Mouse (Mus musculus): ENCODE results near the gene Dtd1. TPM values are rescaled to one million over a fixed set of nuclear protein-coding genes. Genes with fewer than 3 reads are reported as not detected.

Dtd1 gene
- polyA plus RNA-seq, 1 experiment from 2014 or later = 38.3 TPM

DNA sequence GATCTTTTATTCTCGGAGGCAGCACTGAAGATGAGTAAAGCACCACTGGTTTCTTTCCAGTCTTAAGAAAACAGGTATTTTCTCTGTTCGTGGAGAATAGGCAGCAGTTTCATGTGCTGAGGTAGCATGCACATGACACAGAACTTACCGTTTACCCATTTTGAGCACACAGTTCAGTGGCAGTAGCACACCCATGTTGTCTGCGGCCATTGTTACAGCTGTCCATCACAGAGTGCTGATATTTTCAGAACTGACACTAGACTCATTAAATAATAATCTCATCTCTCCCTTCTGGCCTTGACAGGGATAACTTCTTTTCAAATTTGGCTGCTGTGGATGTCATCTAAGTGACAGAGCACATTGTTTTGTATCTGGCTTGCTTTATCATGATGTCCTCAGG lies 47.5 kb downstream of the Dtd1 start:
- Histone ChIP-seq H3K4me1 (0 out of 2 replicates have a peak, but pooled peaks cover 3% of the 10 kb centered on the region), H3K27ac (replicated peaks) (no peak overlapping the region), H3K4me3 (no peak overlapping the region), H3K27me3 (ENCODE audit: low read depth, poor library complexity, severe bottlenecking) (no peaks in the 10 kb centered on the region), H3K36me3 (no peaks in the 10 kb centered on the region), H3K9me3 (replicated peaks) (no peaks in the 10 kb centered on the region)
- DNase-seq (ENCODE audit: low spot score) = no peak
- 90% methylated on average over 4 of the region's 4 CpGs for WGBS

DNA sequence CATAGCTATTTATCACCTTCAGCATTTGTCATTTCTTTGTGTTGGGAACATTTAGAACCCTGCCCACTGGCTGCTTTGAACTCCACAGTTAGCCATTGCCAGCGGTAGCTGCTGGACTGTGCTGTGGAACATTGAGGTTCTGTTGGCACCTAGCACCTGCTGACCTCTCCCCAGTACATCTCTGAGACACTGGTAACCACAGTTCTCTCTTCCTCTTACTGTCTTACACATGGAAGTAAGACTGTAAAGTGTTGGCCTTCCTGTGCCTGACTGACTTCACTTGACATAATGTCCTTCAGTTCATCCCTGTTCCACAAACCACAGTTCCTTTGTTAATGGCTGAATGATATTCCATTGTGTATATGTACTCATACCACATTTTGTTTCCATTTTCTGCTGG lies 50.3 kb downstream of the Dtd1 start:
- Histone ChIP-seq H3K9me3 (replicated peaks) (no peaks in the 10 kb centered on the region), H3K36me3 (no peaks in the 10 kb centered on the region), H3K27me3 (ENCODE audit: low read depth, poor library complexity, severe bottlenecking) (no peaks in the 10 kb centered on the region), H3K4me3 (no peak overlapping the region), H3K27ac (replicated peaks) (no peak overlapping the region), H3K4me1 (0 out of 2 replicates have a peak, but pooled peaks cover 3% of the 10 kb centered on the region)
- no peak for DNase-seq (ENCODE audit: low spot score)
- 89% methylated on average over 1 of the region's 1 CpGs for WGBS

DNA sequence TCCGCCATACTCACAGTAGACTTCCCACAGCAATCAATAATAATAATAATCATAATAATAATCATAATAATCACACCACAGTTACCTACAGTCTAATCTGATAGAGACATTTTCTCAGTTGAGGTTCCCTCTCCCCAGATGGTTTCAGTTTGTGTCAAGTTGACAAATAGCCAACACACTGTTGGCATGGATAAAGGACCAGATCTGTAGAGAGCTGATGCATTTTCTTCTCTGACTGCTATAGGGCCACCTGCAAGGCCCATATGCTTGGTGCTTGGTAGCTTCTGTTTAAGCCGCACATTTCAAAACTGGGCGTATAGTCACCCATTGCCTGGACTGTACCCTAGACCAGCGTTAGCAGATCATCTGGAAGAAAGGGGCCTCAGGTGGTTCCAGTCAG lies 53.1 kb downstream of the Dtd1 start:
- no peak overlapping the region for H3K4me3 ChIP-seq
- no peak for DNase-seq (ENCODE audit: low spot score)
- WGBS = 96% methylated on average over 4 of the region's 4 CpGs
- H3K4me1 ChIP-seq = no peaks in the 10 kb centered on the region
- H3K36me3 ChIP-seq = no peaks in the 10 kb centered on the region
- H3K27me3 ChIP-seq (ENCODE audit: low read depth, poor library complexity, severe bottlenecking) = no peaks in the 10 kb centered on the region
- no peaks in the 10 kb centered on the region for H3K9me3 ChIP-seq (replicated peaks)
- H3K27ac ChIP-seq (replicated peaks) = no peak overlapping the region

DNA sequence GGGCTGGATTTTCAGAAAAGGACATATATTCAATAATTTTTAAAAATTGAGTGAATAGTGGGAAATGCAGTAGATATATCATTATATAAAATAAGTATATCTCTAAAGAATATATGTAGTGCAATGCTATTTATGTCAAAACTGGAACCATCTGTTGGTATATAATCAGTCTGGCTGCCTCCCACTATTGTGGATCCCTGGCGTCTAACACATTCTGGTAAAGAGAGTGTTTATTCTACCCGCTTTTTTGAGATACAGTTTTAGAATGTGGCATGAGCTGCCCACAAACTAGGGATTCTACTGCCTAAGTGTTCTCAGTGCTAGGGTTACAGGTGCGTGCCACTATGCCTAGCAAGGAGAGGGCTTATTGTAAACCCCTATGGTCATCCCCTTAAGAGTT lies 55.6 kb downstream of the Dtd1 start:
- Histone ChIP-seq H3K27ac (replicated peaks) (no peak overlapping the region), H3K9me3 (replicated peaks) (no peaks in the 10 kb centered on the region), H3K27me3 (ENCODE audit: low read depth, poor library complexity, severe bottlenecking) (no peaks in the 10 kb centered on the region), H3K36me3 (no peaks in the 10 kb centered on the region), H3K4me3 (no peak overlapping the region), H3K4me1 (no peaks in the 10 kb centered on the region)
- no peak for DNase-seq (ENCODE audit: low spot score)
- 93% methylated on average over 3 of the region's 3 CpGs for WGBS

DNA sequence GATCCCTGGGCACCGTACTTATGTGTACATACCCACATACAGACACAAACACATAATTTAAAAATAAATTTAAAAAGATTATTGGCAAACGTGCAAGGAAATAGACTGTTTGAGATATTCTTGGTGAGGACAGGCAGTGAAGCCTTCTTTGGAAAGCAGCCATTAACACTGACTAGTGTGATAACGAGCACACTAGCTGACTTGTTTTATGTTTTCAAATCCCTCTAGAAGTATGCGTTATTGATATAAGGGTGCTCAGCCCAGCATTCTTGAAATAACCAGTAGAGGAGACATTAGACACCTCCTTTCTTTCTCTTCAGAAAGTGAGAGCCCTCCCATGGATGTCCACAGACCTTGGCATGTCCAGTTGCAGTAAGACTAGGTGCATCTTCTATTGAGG lies 68.8 kb downstream of the Dtd1 start:
- 95% methylated on average over 4 of the region's 4 CpGs for WGBS
- Histone ChIP-seq H3K4me1 (no peaks in the 10 kb centered on the region), H3K9me3 (replicated peaks) (no peaks in the 10 kb centered on the region), H3K36me3 (no peaks in the 10 kb centered on the region), H3K27ac (replicated peaks) (no peak overlapping the region), H3K27me3 (ENCODE audit: low read depth, poor library complexity, severe bottlenecking) (no peaks in the 10 kb centered on the region), H3K4me3 (no peak overlapping the region)
- no peak for DNase-seq (ENCODE audit: low spot score)

GRCm38 (mm10) chr2:144670289-144670930 lies 70.7 kb downstream of the Dtd1 start:
- Histone ChIP-seq H3K4me3 (no peak overlapping the region), H3K27ac (replicated peaks) (no peak overlapping the region), H3K36me3 (no peaks in the 10 kb centered on the region), H3K9me3 (replicated peaks) (no peaks in the 10 kb centered on the region), H3K27me3 (ENCODE audit: low read depth, poor library complexity, severe bottlenecking) (no peaks in the 10 kb centered on the region), H3K4me1 (no peaks in the 10 kb centered on the region)
- DNase-seq (ENCODE audit: low spot score) = no peak
- 90% methylated on average over 5 of the region's 5 CpGs for WGBS

DNA sequence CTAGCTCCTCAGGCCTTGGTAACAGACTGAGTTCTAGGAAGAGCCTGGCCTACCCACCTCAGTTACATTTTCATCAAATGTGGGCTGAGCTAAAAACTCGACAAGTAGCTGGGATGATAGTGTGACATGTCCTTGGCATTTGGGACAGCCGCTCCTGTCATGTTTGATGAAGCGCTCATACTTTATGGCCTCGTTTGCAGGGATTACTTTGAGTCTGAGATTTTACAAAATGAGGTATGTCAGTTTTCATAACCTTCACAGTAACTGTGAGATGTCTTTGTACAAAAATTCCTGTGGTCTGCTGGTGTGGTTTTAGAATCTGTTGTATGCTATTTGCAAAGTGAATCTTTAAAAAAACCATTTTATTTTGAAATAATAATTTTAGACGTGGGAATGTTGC lies 72.7 kb downstream of the Dtd1 start:
- Histone ChIP-seq H3K27me3 (ENCODE audit: low read depth, poor library complexity, severe bottlenecking) (no peaks in the 10 kb centered on the region), H3K4me1 (peaks cover 9% of the 10 kb centered on the region), H3K27ac (replicated peaks) (no peak overlapping the region), H3K36me3 (no peaks in the 10 kb centered on the region), H3K4me3 (no peak overlapping the region), H3K9me3 (replicated peaks) (no peaks in the 10 kb centered on the region)
- no peak for DNase-seq (ENCODE audit: low spot score)
- 91% methylated on average over 5 of the region's 5 CpGs for WGBS

- H3K36me3 ChIP-seq = no peaks in the 10 kb centered on the region
Observed at GRCm38 (mm10) chr2:144676546-144677228, 77.0 kb downstream of the Dtd1 start.

GRCm38 (mm10) chr2:144677229-144677571 lies 77.5 kb downstream of the Dtd1 start:
- DNase-seq (ENCODE audit: low spot score) = no peak
- H3K27me3 ChIP-seq (ENCODE audit: low read depth, poor library complexity, severe bottlenecking) = no peaks in the 10 kb centered on the region
- H3K9me3 ChIP-seq (replicated peaks) = no peaks in the 10 kb centered on the region
- no peak overlapping the region for H3K4me3 ChIP-seq
- no peaks in the 10 kb centered on the region for H3K36me3 ChIP-seq
- WGBS = 81% methylated on average over 2 of the region's 2 CpGs
- peaks cover 11% of the 10 kb centered on the region for H3K4me1 ChIP-seq
- peak overlapping the region; percentile 43; the same call in 1 of the 2 replicates for H3K27ac ChIP-seq (replicated peaks)

More at GRCm38 (mm10) chr2:144676546-144677228, 77.0 kb downstream of the Dtd1 start:
- H3K4me1 ChIP-seq = peaks cover 11% of the 10 kb centered on the region
- no peaks in the 10 kb centered on the region for H3K27me3 ChIP-seq (ENCODE audit: low read depth, poor library complexity, severe bottlenecking)
- DNase-seq (ENCODE audit: low spot score) = no peak
- H3K4me3 ChIP-seq = no peak overlapping the region
- 85% methylated on average over 13 of the region's 13 CpGs for WGBS
- H3K9me3 ChIP-seq (replicated peaks) = no peaks in the 10 kb centered on the region
- H3K27ac ChIP-seq (replicated peaks) = peak overlapping the region; percentile 43; the same call in 1 of the 2 replicates

DNA sequence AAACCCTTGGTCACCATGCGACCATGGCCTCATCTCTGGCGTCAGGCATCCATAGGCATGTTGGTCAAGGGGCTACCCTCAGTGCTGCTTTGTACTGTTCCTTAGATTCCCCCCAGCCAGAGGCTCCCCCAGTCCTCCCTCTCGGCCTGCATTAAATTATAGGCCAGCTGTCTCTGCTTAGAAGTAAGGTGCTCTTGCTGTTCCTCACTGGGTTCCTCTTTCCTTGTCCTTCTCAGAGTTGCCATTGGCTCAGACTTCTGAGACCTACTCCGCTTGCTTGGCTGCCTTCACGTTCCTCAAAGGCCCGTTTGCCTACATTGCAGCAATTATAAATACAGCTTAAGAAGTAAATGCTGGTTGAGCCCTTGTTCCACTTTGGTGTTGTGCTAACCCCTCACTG lies 79.1 kb downstream of the Dtd1 start:
- Histone ChIP-seq H3K9me3 (replicated peaks) (no peaks in the 10 kb centered on the region), H3K36me3 (no peaks in the 10 kb centered on the region), H3K27me3 (ENCODE audit: low read depth, poor library complexity, severe bottlenecking) (no peaks in the 10 kb centered on the region), H3K4me3 (no peak overlapping the region), H3K27ac (replicated peaks) (no peak overlapping the region), H3K4me1 (peaks cover 11% of the 10 kb centered on the region)
- DNase-seq (ENCODE audit: low spot score) = no peak
- 80% methylated on average over 6 of the region's 6 CpGs for WGBS

GRCm38 (mm10) chr2:144679394-144679793 lies 79.7 kb downstream of the Dtd1 start:
- Histone ChIP-seq H3K36me3 (no peaks in the 10 kb centered on the region), H3K27ac (replicated peaks) (no peak overlapping the region), H3K4me3 (no peak overlapping the region), H3K27me3 (ENCODE audit: low read depth, poor library complexity, severe bottlenecking) (no peaks in the 10 kb centered on the region), H3K9me3 (replicated peaks) (no peaks in the 10 kb centered on the region), H3K4me1 (peaks cover 11% of the 10 kb centered on the region)
- 92% methylated on average over 3 of the region's 3 CpGs for WGBS
- no peak for DNase-seq (ENCODE audit: low spot score)

DNA sequence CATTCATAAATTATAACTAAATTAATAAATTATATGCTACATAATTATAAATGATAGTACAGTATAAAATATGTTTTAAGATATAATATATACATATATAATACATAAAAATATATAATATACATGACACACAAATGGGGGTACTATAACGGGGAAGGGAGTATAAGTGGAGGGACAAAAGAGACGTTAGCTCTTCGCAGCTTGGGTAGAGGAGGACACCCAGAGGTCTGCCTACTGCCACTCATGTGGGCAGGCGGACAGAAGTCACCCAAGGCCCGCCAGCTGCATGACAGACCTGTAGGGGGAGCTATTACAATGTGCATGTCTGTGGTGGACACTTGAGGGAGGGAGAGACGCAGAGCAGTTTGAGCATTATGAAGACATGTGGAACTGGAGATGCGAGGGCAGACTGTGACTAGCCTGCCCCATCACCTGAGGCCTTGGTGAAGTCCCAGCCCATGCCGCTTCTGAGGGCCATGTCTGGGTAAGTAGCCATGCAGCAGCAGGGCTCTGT lies 92.6 kb downstream of the Dtd1 start:
- H3K4me3 ChIP-seq = no peak overlapping the region
- 77% methylated on average over 8 of the region's 8 CpGs for WGBS
- no peak for DNase-seq (ENCODE audit: low spot score)
- no peaks in the 10 kb centered on the region for H3K36me3 ChIP-seq
- H3K4me1 ChIP-seq = no peaks in the 10 kb centered on the region
- no peaks in the 10 kb centered on the region for H3K9me3 ChIP-seq (replicated peaks)
- H3K27me3 ChIP-seq (ENCODE audit: low read depth, poor library complexity, severe bottlenecking) = no peaks in the 10 kb centered on the region
- H3K27ac ChIP-seq (replicated peaks) = no peak overlapping the region

- Histone ChIP-seq H3K27ac (replicated peaks) (no peak overlapping the region), H3K27me3 (ENCODE audit: low read depth, poor library complexity, severe bottlenecking) (no peaks in the 10 kb centered on the region), H3K9me3 (replicated peaks) (no peaks in the 10 kb centered on the region), H3K4me1 (no peaks in the 10 kb centered on the region), H3K36me3 (no peaks in the 10 kb centered on the region), H3K4me3 (no peak overlapping the region)
- WGBS = 84% methylated on average over 2 of the region's 2 CpGs
- no peak for DNase-seq (ENCODE audit: low spot score)
Observed at GRCm38 (mm10) chr2:144692777-144693176, 93.1 kb downstream of the Dtd1 start.

Data from midbrain, embryonic 10.5 days (tissue).